Mouse (Mus musculus): ENCODE measurements around the gene 1700020A23Rik. TPM values are rescaled to one million over a fixed set of nuclear protein-coding genes. Genes with fewer than 3 reads are reported as not detected.
A peak's percentile ranks its signal among the peaks of the same experiment; 100 is the strongest.
"Not testable (repeated sequence)": the region's sequence is repeated elsewhere in the genome, so short reads cannot be mapped to it uniquely, and the experiment has no call there.

1700020A23Rik gene
- not detected in 2 replicates for polyA plus RNA-seq (2015; fragmentation: Nextera tagmentation; extraction: Ambion mirVana)

- Histone ChIP-seq H3K4me3 (replicated peaks) (no peak within 1 kb of the TSS), H3K36me3 (no peaks in the 10 kb centered on the region), H3K4me1 (peaks cover 20% of the 10 kb centered on the region), H3K9me3 (replicated peaks) (no peaks in the 10 kb centered on the region), H3K27me3 (no peaks in the 10 kb centered on the region), H3K27ac (no peak within 1 kb of the TSS), H3K9ac (no peak within 1 kb of the TSS), H3K4me2 (no peak within 1 kb of the TSS)
- 91% methylated on average over 1 of the region's 1 CpGs for WGBS
- ATAC-seq (replicated peaks; ENCODE audit: low FRiP score) = no peak
Observed at GRCm38 (mm10) chr2:130404939-130405338, at the start of gene 1700020A23Rik, which contains the start of gene Gm28372. Gene 1700020A23Rik, plus strand, starts transcription at chr2:130405259. Gene Gm28372, plus strand, starts transcription at chr2:130405239.

- ATAC-seq (replicated peaks; ENCODE audit: low FRiP score) = no peak
- Histone ChIP-seq H3K36me3 (no peaks in the 10 kb centered on the region), H3K27me3 (peaks cover 48% of the 10 kb centered on the region), H3K4me1 (peaks cover 9% of the 10 kb centered on the region), H3K9me3 (replicated peaks) (no peaks in the 10 kb centered on the region), H3K4me2 (no peak overlapping the region), H3K27ac (no peak overlapping the region), H3K9ac (no peak overlapping the region), H3K4me3 (replicated peaks) (no peak overlapping the region)
- WGBS = 91% methylated on average over 5 of the region's 5 CpGs
Observed at GRCm38 (mm10) chr2:130357551-130357950, 47.5 kb upstream of the 1700020A23Rik start.

GRCm38 (mm10) chr2:130358852-130359251 is 46.2 kb upstream of the 1700020A23Rik start:
- no peak overlapping the region for H3K4me2 ChIP-seq
- peaks cover 9% of the 10 kb centered on the region for H3K4me1 ChIP-seq
- H3K9ac ChIP-seq = no peak overlapping the region
- no peak overlapping the region for H3K27ac ChIP-seq
- H3K9me3 ChIP-seq (replicated peaks) = no peaks in the 10 kb centered on the region
- 11% methylated on average over 5 of the region's 5 CpGs for WGBS
- H3K27me3 ChIP-seq = peaks cover 61% of the 10 kb centered on the region
- no peak overlapping the region for H3K4me3 ChIP-seq (replicated peaks)
- no peaks in the 10 kb centered on the region for H3K36me3 ChIP-seq
- ATAC-seq (replicated peaks; ENCODE audit: low FRiP score) = no peak

GRCm38 (mm10) chr2:130362511-130363026 is 42.5 kb upstream of the 1700020A23Rik start:
- H3K9me3 ChIP-seq (replicated peaks) = no peaks in the 10 kb centered on the region
- H3K4me1 ChIP-seq = peaks cover 20% of the 10 kb centered on the region
- H3K36me3 ChIP-seq = no peaks in the 10 kb centered on the region
- WGBS = 3% methylated on average over 14 of the region's 14 CpGs
- peak; percentile 47; the same call in 1 of the 2 replicates for ATAC-seq (replicated peaks; ENCODE audit: low FRiP score)
- no peak overlapping the region for H3K27ac ChIP-seq
- peak overlapping the region; percentile 28; the same call in 1 of the 2 replicates for H3K4me2 ChIP-seq
- H3K4me3 ChIP-seq (replicated peaks) = no peak overlapping the region
- H3K9ac ChIP-seq = no peak overlapping the region
- peaks cover 78% of the 10 kb centered on the region for H3K27me3 ChIP-seq

GRCm38 (mm10) chr2:130365211-130366094 is 39.6 kb upstream of the 1700020A23Rik start:
- Histone ChIP-seq H3K36me3 (no peaks in the 10 kb centered on the region), H3K9ac (peak overlapping the region; percentile 39), H3K9me3 (replicated peaks) (no peaks in the 10 kb centered on the region), H3K4me2 (peak overlapping the region; percentile 82), H3K4me3 (replicated peaks) (peak overlapping the region; percentile 52), H3K27ac (0 out of 2 replicates have a peak overlapping the region, but pooled peaks have one; percentile 22), H3K4me1 (peaks cover 20% of the 10 kb centered on the region), H3K27me3 (peaks cover 54% of the 10 kb centered on the region)
- peak; percentile 70 for ATAC-seq (replicated peaks; ENCODE audit: low FRiP score)
- WGBS = 7% methylated on average over 30 of the region's 30 CpGs

GRCm38 (mm10) chr2:130367386-130367785 is 37.7 kb upstream of the 1700020A23Rik start:
- no peaks in the 10 kb centered on the region for H3K9me3 ChIP-seq (replicated peaks)
- H3K36me3 ChIP-seq = no peaks in the 10 kb centered on the region
- no peak overlapping the region for H3K9ac ChIP-seq
- no peak for ATAC-seq (replicated peaks; ENCODE audit: low FRiP score)
- H3K27ac ChIP-seq = no peak overlapping the region
- H3K4me3 ChIP-seq (replicated peaks) = no peak overlapping the region
- H3K4me1 ChIP-seq = peaks cover 12% of the 10 kb centered on the region
- no peak overlapping the region for H3K4me2 ChIP-seq
- whole genome bisulfite sequencing = 64% methylated on average over 4 of the region's 4 CpGs
- H3K27me3 ChIP-seq = peaks cover 35% of the 10 kb centered on the region

- not testable (repeated sequence) for H3K9me3 ChIP-seq (replicated peaks); H3K4me2 ChIP-seq; H3K4me3 ChIP-seq (replicated peaks); H3K27ac ChIP-seq; H3K4me1 ChIP-seq; H3K9ac ChIP-seq; H3K36me3 ChIP-seq; H3K27me3 ChIP-seq; ATAC-seq (replicated peaks; ENCODE audit: low FRiP score)
- 38% methylated on average over 1 of the region's 1 CpGs for WGBS
Observed at GRCm38 (mm10) chr2:130373026-130373425, 32.0 kb upstream of the 1700020A23Rik start.

- Histone ChIP-seq H3K27me3 (no peaks in the 10 kb centered on the region), H3K9me3 (replicated peaks) (no peaks in the 10 kb centered on the region), H3K4me3 (replicated peaks) (no peak overlapping the region), H3K4me2 (no peak overlapping the region), H3K36me3 (no peaks in the 10 kb centered on the region), H3K4me1 (no peaks in the 10 kb centered on the region), H3K27ac (no peak overlapping the region), H3K9ac (no peak overlapping the region)
- WGBS = 78% methylated on average over 4 of the region's 4 CpGs
- ATAC-seq (replicated peaks; ENCODE audit: low FRiP score) = no peak
Observed at GRCm38 (mm10) chr2:130374951-130375350, 30.1 kb upstream of the 1700020A23Rik start.

- WGBS = 26% methylated on average over 3 of the region's 3 CpGs
- peak; percentile 56; the same call in 1 of the 2 replicates for ATAC-seq (replicated peaks; ENCODE audit: low FRiP score)
- H3K9me3 ChIP-seq (replicated peaks) = no peaks in the 10 kb centered on the region
Observed at GRCm38 (mm10) chr2:130383205-130383604, 21.9 kb upstream of the 1700020A23Rik start.

GRCm38 (mm10) chr2:130383895-130384294 is 21.2 kb upstream of the 1700020A23Rik start:
- peaks cover 8% of the 10 kb centered on the region; the same call in 1 of the 2 replicates for H3K4me1 ChIP-seq
- no peaks in the 10 kb centered on the region for H3K36me3 ChIP-seq
- no peak overlapping the region for H3K4me3 ChIP-seq (replicated peaks)
- H3K9ac ChIP-seq = no peak overlapping the region
- 55% methylated on average over 6 of the region's 6 CpGs for WGBS
- no peaks in the 10 kb centered on the region for H3K9me3 ChIP-seq (replicated peaks)
- no peak overlapping the region for H3K27ac ChIP-seq
- no peaks in the 10 kb centered on the region for H3K27me3 ChIP-seq
- H3K4me2 ChIP-seq = no peak overlapping the region
- 0 out of 2 replicates have a peak, but pooled peaks have one; percentile 60 for ATAC-seq (replicated peaks; ENCODE audit: low FRiP score)

More at GRCm38 (mm10) chr2:130383205-130383604, 21.9 kb upstream of the 1700020A23Rik start:
- no peak overlapping the region for H3K9ac ChIP-seq
- H3K4me2 ChIP-seq = no peak overlapping the region
- H3K4me1 ChIP-seq = peaks cover 8% of the 10 kb centered on the region; the same call in 1 of the 2 replicates
- no peak overlapping the region; the same call in 1 of the 2 replicates for H3K27ac ChIP-seq
- no peak overlapping the region for H3K4me3 ChIP-seq (replicated peaks)
- H3K36me3 ChIP-seq = no peaks in the 10 kb centered on the region
- no peaks in the 10 kb centered on the region for H3K27me3 ChIP-seq

GRCm38 (mm10) chr2:130386212-130386611 is 18.8 kb upstream of the 1700020A23Rik start:
- H3K4me1 ChIP-seq = peaks cover 12% of the 10 kb centered on the region
- H3K4me3 ChIP-seq (replicated peaks) = no peak overlapping the region
- H3K9me3 ChIP-seq (replicated peaks) = no peaks in the 10 kb centered on the region
- no peak overlapping the region for H3K4me2 ChIP-seq
- ATAC-seq (replicated peaks; ENCODE audit: low FRiP score) = no peak
- WGBS = 68% methylated on average over 1 of the region's 1 CpGs
- no peak overlapping the region for H3K27ac ChIP-seq
- no peak overlapping the region for H3K9ac ChIP-seq
- H3K36me3 ChIP-seq = peaks cover 8% of the 10 kb centered on the region; the same call in 1 of the 2 replicates
- H3K27me3 ChIP-seq = no peaks in the 10 kb centered on the region

- Histone ChIP-seq H3K4me1 (peaks cover 7% of the 10 kb centered on the region), H3K4me3 (replicated peaks) (no peak overlapping the region), H3K9me3 (replicated peaks) (no peaks in the 10 kb centered on the region), H3K9ac (no peak overlapping the region), H3K27ac (no peak overlapping the region), H3K4me2 (no peak overlapping the region), H3K36me3 (peaks cover 25% of the 10 kb centered on the region), H3K27me3 (no peaks in the 10 kb centered on the region)
- 82% methylated on average over 2 of the region's 2 CpGs for WGBS
- ATAC-seq (replicated peaks; ENCODE audit: low FRiP score) = no peak
Observed at GRCm38 (mm10) chr2:130388796-130389195, 16.3 kb upstream of the 1700020A23Rik start.
